Mouse (Mus musculus): ENCODE measurements at regions not wholly inside any gene's neighbourhood (a gene's known extent, or its start where the extent isn't known, plus 50 kb on each side); places are given as distances from the start of the nearest gene placed in this dataset.

DNA sequence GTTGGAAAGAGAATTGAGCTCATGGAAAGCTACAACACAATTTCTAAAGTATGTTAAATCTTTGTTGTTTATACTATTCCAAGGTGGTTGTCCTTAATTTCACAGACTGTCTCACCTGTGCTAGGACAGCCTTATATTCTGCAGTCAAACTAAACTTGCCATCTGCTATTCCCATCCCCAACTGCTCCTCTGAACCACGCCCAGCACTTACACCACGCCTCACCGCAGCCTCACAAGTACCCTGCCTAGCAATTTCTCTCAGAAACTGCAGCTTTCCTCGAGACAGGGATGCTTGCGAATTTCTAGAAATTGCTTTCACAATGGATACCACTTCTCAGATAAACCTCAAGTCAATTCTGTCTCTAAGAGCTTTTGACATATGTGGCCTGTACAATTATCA, 213.7 kb downstream of the Parm1 start:
- dilution Hi-C loops (cut with MboI; ENCODE audit: extremely low pct_ligation_motif_present, extremely low pct_unique_long_range_greater_than_20kb, low sequenced_read_pairs) (no loop called here), in situ Hi-C loops (cut with MboI; ENCODE audit: low pct_ligation_motif_present, low pct_unique_long_range_greater_than_20kb, low sequenced_read_pairs) (no loop called here)
- H3K4me3 ChIP-seq (replicated peaks in 1 of 3; ENCODE audit: low read depth in 2 of 3, low read length in 2 of 3, poor library complexity in 1 of 3) = no peak overlapping the region
- no peak for TF ChIP-seq SMC3 (IDR thresholded peaks at IDR 0.05; ENCODE audit: low read depth, low read length)
- TF ChIP-seq TBP (conservative IDR thresholded peaks at IDR 0.05; ENCODE audit: low read depth, low read length) = no peak
- TF ChIP-seq NRF1 (IDR thresholded peaks at IDR 0.05; ENCODE audit: low read depth, low read length) = no peak
- no peak for TF ChIP-seq BHLHE40 (IDR thresholded peaks at IDR 0.05; ENCODE audit: low read depth, low read length)
- TF ChIP-seq ZMIZ1 (IDR thresholded peaks at IDR 0.05; ENCODE audit: low read depth, low read length) = no peak
- H3K4me1 ChIP-seq (ENCODE audit: control insufficient read depth in 1 of 2, insufficient read depth in 2 of 2) = peaks cover 12 to 45% of the 10 kb centered on the region in 2 experiments
- H3K9ac ChIP-seq (ENCODE audit: insufficient read depth, low read depth) = no peak overlapping the region
- H3K79me2 ChIP-seq (replicated peaks; ENCODE audit: control insufficient read depth, extremely low read depth, insufficient read depth, poor library complexity, severe bottlenecking) = no peaks in the 10 kb centered on the region
- no peaks in the 10 kb centered on the region for H3K9me3 ChIP-seq (replicated peaks; ENCODE audit: low read length)
- H3K27ac ChIP-seq (ENCODE audit: insufficient read depth, low read depth) = no peak overlapping the region
- no peaks in the 10 kb centered on the region for H3K27me3 ChIP-seq (replicated peaks)
- no peaks in the 10 kb centered on the region for H3K36me3 ChIP-seq (replicated peaks in 1 of 2; ENCODE audit: control insufficient read depth in 1 of 2, insufficient read depth in 1 of 2, low read length in 1 of 2)
- H3K4me2 ChIP-seq (ENCODE audit: insufficient read depth, low read depth, poor library complexity, severe bottlenecking) = no peak overlapping the region
- no peak for DNase-seq (ENCODE audit: extremely low read depth)

DNA sequence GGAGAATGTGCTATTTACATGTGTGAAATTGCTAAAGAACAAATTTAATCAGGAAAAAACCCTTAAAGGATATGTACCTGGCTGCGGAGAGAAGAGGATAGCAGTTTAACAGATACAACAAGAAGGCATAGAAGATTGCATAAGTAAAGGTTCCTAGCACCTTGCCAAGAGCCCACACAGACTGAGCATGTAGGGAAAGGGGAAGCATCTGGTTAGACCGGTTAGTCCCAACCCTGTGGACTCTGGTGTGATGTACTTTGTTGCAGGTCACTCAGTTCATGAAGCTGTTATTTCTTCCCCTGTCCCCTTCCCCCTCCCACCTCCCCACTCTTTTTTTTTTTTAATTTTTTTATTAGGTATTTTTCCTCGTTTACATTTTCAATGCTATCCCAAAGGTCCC, 212.5 kb downstream of the Parm1 start:
- in situ Hi-C loops (cut with MboI; ENCODE audit: low pct_ligation_motif_present, low pct_unique_long_range_greater_than_20kb, low sequenced_read_pairs) = no loop called here
- Histone ChIP-seq H3K9me3 (replicated peaks; ENCODE audit: low read length) (no peaks in the 10 kb centered on the region), H3K4me3 (replicated peaks in 1 of 3; ENCODE audit: low read depth in 2 of 3, low read length in 2 of 3, poor library complexity in 1 of 3) (no peak overlapping the region), H3K79me2 (replicated peaks; ENCODE audit: control insufficient read depth, extremely low read depth, insufficient read depth, poor library complexity, severe bottlenecking) (no peaks in the 10 kb centered on the region), H3K4me1 (ENCODE audit: control insufficient read depth in 1 of 2, insufficient read depth in 2 of 2) (peaks cover 16 to 58% of the 10 kb centered on the region in 2 experiments), H3K9ac (ENCODE audit: insufficient read depth, low read depth) (no peak overlapping the region), H3K4me2 (ENCODE audit: insufficient read depth, low read depth, poor library complexity, severe bottlenecking) (no peak overlapping the region), H3K27ac (ENCODE audit: insufficient read depth, low read depth) (no peak overlapping the region), H3K27me3 (replicated peaks) (no peaks in the 10 kb centered on the region), H3K36me3 (replicated peaks in 1 of 2; ENCODE audit: control insufficient read depth in 1 of 2, insufficient read depth in 1 of 2, low read length in 1 of 2) (no peaks in the 10 kb centered on the region)
- TF ChIP-seq KAT2A (IDR thresholded peaks at IDR 0.05; ENCODE audit: insufficient replicate concordance, low read length) (no peak), GABPA (IDR thresholded peaks at IDR 0.05; ENCODE audit: insufficient replicate concordance, low read depth, low read length) (no peak)
- no peak for DNase-seq (ENCODE audit: extremely low read depth)
- dilution Hi-C loops (cut with MboI; ENCODE audit: extremely low pct_ligation_motif_present, extremely low pct_unique_long_range_greater_than_20kb, low sequenced_read_pairs) = no loop called here

DNA sequence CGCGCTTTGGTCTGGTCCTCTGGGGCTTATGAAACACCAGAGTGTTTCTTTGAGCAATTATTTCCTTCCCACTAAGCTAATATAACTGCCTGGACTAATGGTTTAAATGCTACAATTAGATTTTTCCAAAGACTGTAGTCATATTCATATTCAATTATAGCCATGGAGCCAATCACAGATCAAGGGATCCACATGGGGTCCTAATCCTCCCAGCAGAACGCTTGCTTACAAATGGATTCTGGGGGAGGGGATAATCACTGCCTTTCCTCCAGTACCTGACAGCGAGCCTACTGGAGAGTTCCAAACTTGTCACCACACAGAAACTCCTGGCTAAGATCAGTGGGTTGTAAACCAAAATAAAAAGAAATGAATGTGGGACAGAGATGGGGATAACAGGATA, 212.0 kb downstream of the Parm1 start:
- Histone ChIP-seq H3K9me3 (replicated peaks; ENCODE audit: low read length) (no peaks in the 10 kb centered on the region), H3K27me3 (replicated peaks) (no peaks in the 10 kb centered on the region), H3K9ac (ENCODE audit: insufficient read depth, low read depth) (no peak overlapping the region), H3K27ac (ENCODE audit: insufficient read depth, low read depth) (no peak overlapping the region), H3K4me1 (ENCODE audit: control insufficient read depth in 1 of 2, insufficient read depth in 2 of 2) (peaks cover 17 to 62% of the 10 kb centered on the region in 2 experiments), H3K4me3 (replicated peaks in 1 of 3; ENCODE audit: low read depth in 2 of 3, low read length in 2 of 3, poor library complexity in 1 of 3) (no peak overlapping the region), H3K4me2 (ENCODE audit: insufficient read depth, low read depth, poor library complexity, severe bottlenecking) (no peak overlapping the region), H3K36me3 (replicated peaks in 1 of 2; ENCODE audit: control insufficient read depth in 1 of 2, insufficient read depth in 1 of 2, low read length in 1 of 2) (no peaks in the 10 kb centered on the region), H3K79me2 (replicated peaks; ENCODE audit: control insufficient read depth, extremely low read depth, insufficient read depth, poor library complexity, severe bottlenecking) (no peaks in the 10 kb centered on the region)
- no peak for DNase-seq (ENCODE audit: extremely low read depth)
- dilution Hi-C loops (cut with MboI; ENCODE audit: extremely low pct_ligation_motif_present, extremely low pct_unique_long_range_greater_than_20kb, low sequenced_read_pairs) (no loop called here), in situ Hi-C loops (cut with MboI; ENCODE audit: low pct_ligation_motif_present, low pct_unique_long_range_greater_than_20kb, low sequenced_read_pairs) (no loop called here)
- no peak for TF ChIP-seq E2F4 (IDR thresholded peaks at IDR 0.05; ENCODE audit: insufficient replicate concordance, low read depth, low read length)
- no peak for TF ChIP-seq TBP (conservative IDR thresholded peaks at IDR 0.05; ENCODE audit: low read depth, low read length)
- TF ChIP-seq KAT2A (IDR thresholded peaks at IDR 0.05; ENCODE audit: insufficient replicate concordance, low read length) = no peak
- no peak for TF ChIP-seq SMC3 (IDR thresholded peaks at IDR 0.05; ENCODE audit: low read depth, low read length)
- no peak for TF ChIP-seq JUND (conservative IDR thresholded peaks at IDR 0.05; ENCODE audit: low read depth, low read length)
- no peak for TF ChIP-seq MEF2A (IDR thresholded peaks at IDR 0.05; ENCODE audit: borderline replicate concordance, low read depth, low read length)
- TF ChIP-seq MYC (IDR thresholded peaks at IDR 0.05; ENCODE audit: low read depth, low read length) = no peak
